Comparison of ENCODE assay signal across 8 mouse cellular contexts in genomic region chr8:81341591-81342235, GRCm38 (mm10). TPM values are rescaled to one million over a fixed set of nuclear protein-coding genes. Genes with fewer than 3 reads are reported as not detected.
A peak's percentile ranks its signal among the peaks of the same experiment; 100 is the strongest.
DNase-seq lines count a peak whose midpoint lies in the region; ATAC-seq and TF ChIP-seq lines count a peak whose summit lies in the region.

No protein-coding gene starts in this region.

- ATAC-seq in Patski: peak; percentile 49
- peak; percentile 79 for ATAC-seq in frontal cortex, adult (ENCODE audit: low TSS enrichment)

- under 1% methylated on average over 18 of the region's 23 CpGs for WGBS in macrophage (ENCODE audit: missing documents)

- H3K79me2 ChIP-seq in macrophage (ENCODE audit: inconsistent target): no peaks in the 10 kb centered on the region

- H3K4me3 ChIP-seq in macrophage (ENCODE audit: inconsistent target): peak overlapping the region; percentile 29

- peak overlapping the region; percentile 17; the same call in 1 of the 2 replicates for H3K27ac ChIP-seq in macrophage

- H3K27me3 ChIP-seq in Patski: peaks cover 3% of the 10 kb centered on the region

- no peaks in the 10 kb centered on the region for H3K36me3 ChIP-seq in macrophage (ENCODE audit: inconsistent target)

- DNase-seq in Patski (ENCODE audit: low read depth, low spot score): no peak
- peak; percentile 93 to 95 for DNase-seq in cerebellum, adult 18-20 months
- DNase-seq in hindlimb bud, embryonic 11.5 days (ENCODE audit: extremely low spot score, low read depth, low spot score): peak; percentile 37
- peak; percentile 44 to 70 for DNase-seq in left cerebral cortex, adult 8-10 months (ENCODE audit: low spot score in 2 of 2)
- peak; percentile 68 for DNase-seq in retina, postnatal 7 days (ENCODE audit: low read depth, low spot score)
- peak; percentile 18 to 36 for DNase-seq in urinary bladder, postnatal 36 days (ENCODE audit: low spot score in 2 of 2)

- in situ Hi-C loops in Patski (cut with MboI; ENCODE audit: low pct_unique_long_range_greater_than_20kb): loop anchor here (25.0 kb wide), 1 partner anchor 1346 kb away; no protein-coding TSS in a partner anchor

- POLR2A ChIA-PET in Patski (lab: Charles Lee): no interaction called here

- TF ChIP-seq CTCF in Patski (IDR thresholded peaks at IDR 0.05): peak; percentile 52

- CTCF ChIA-PET in Patski (lab: Charles Lee): interaction anchor here (1.3 kb wide), 1 partner anchor 451 kb away, joined by 3 read pairs; no protein-coding TSS in a partner anchor

RNA-seq across cellular contexts. Expression of gene Inpp4b, which starts 0.6 kb away (rescaled TPM):
- polyA plus RNA-seq in Patski (2021) (0.24 TPM), macrophage (2018) (0.29 to 4.8 TPM (median 0.82 TPM) in 3 replicates)
- total RNA-seq in left cerebral cortex, adult 8-10 months (2022): 10 to 100 TPM; 11.3 to 14.2 (median 12.9) TPM
- 10 to 100 TPM in 10 of 26 experiments, 1 to 10 TPM in 15, under 1 TPM in 1; 0.63 to 22.2 (median 9.0) TPM for total RNA-seq in macrophage (2018; cell fraction: chromatin; rRNA removed)
- 1 to 10 TPM in 16 of 26 experiments, under 1 TPM in 10; 0.65 to 3.5 (median 1.2) TPM for total RNA-seq in macrophage (2018; cell fraction: cytosol; rRNA removed)
- total RNA-seq in macrophage (2018; cell fraction: nucleus; rRNA removed): 10 to 100 TPM in 6 of 26 experiments, 1 to 10 TPM in 20; 1.9 to 53.4 (median 5.6) TPM
